Mouse (Mus musculus): Measurements from ENCODE around the gene She. TPM values are rescaled to one million over a fixed set of nuclear protein-coding genes. Genes with fewer than 3 reads are reported as not detected.

She gene
- polyA plus RNA-seq, 1 experiment from 2014 or later: 2.9 TPM

GRCm38 (mm10) chr3:89865764-89866163, 34.6 kb downstream of the She start:
- H3K27ac ChIP-seq: no peak overlapping the region
- no peak for ATAC-seq
- no peaks in the 10 kb centered on the region for H3K9me3 ChIP-seq (replicated peaks)
- H3K4me2 ChIP-seq: no peak overlapping the region
- WGBS (ENCODE audit: insufficient replicate concordance): 79% methylated on average over 4 of the region's 4 CpGs
- H3K27me3 ChIP-seq (replicated peaks): peaks cover 4% of the 10 kb centered on the region; the same call in 1 of the 2 replicates
- H3K4me3 ChIP-seq: no peak overlapping the region
- no peak overlapping the region for H3K9ac ChIP-seq
- peaks cover 44% of the 10 kb centered on the region for H3K4me1 ChIP-seq
- no peaks in the 10 kb centered on the region for H3K36me3 ChIP-seq

GRCm38 (mm10) chr3:89867651-89868050, 36.5 kb downstream of the She start:
- 77% methylated on average over 4 of the region's 4 CpGs for WGBS (ENCODE audit: insufficient replicate concordance)
- no peak for ATAC-seq

GRCm38 (mm10) chr3:89868357-89868756, 37.2 kb downstream of the She start:
- H3K9me3 ChIP-seq (replicated peaks): peaks cover 6% of the 10 kb centered on the region; the same call in 1 of the 2 replicates
- no peak for ATAC-seq
- no peak overlapping the region for H3K4me2 ChIP-seq
- peaks cover 6% of the 10 kb centered on the region for H3K36me3 ChIP-seq
- peaks cover 62% of the 10 kb centered on the region for H3K4me1 ChIP-seq
- no peak overlapping the region for H3K9ac ChIP-seq
- 48% methylated on average over 7 of the region's 7 CpGs for WGBS (ENCODE audit: insufficient replicate concordance)
- no peak overlapping the region for H3K27ac ChIP-seq
- peaks cover 4% of the 10 kb centered on the region; the same call in 1 of the 2 replicates for H3K27me3 ChIP-seq (replicated peaks)
- H3K4me3 ChIP-seq: no peak overlapping the region

More at GRCm38 (mm10) chr3:89867651-89868050, 36.5 kb downstream of the She start:
- H3K4me2 ChIP-seq: no peak overlapping the region
- H3K9ac ChIP-seq: no peak overlapping the region
- H3K4me1 ChIP-seq: peaks cover 56% of the 10 kb centered on the region
- no peak overlapping the region for H3K27ac ChIP-seq
- no peak overlapping the region for H3K4me3 ChIP-seq
- peaks cover 4% of the 10 kb centered on the region; the same call in 1 of the 2 replicates for H3K27me3 ChIP-seq (replicated peaks)
- H3K9me3 ChIP-seq (replicated peaks): peaks cover under 1% of the 10 kb centered on the region; the same call in 1 of the 2 replicates
- peaks cover under 1% of the 10 kb centered on the region; the same call in 1 of the 2 replicates for H3K36me3 ChIP-seq

- 60% methylated on average over 9 of the region's 9 CpGs for WGBS (ENCODE audit: insufficient replicate concordance)
- H3K4me1 ChIP-seq: peaks cover 65% of the 10 kb centered on the region
- H3K27me3 ChIP-seq (replicated peaks): peaks cover 4% of the 10 kb centered on the region; the same call in 1 of the 2 replicates
- peaks cover 6% of the 10 kb centered on the region; the same call in 1 of the 2 replicates for H3K9me3 ChIP-seq (replicated peaks)
- H3K4me2 ChIP-seq: no peak overlapping the region
- H3K9ac ChIP-seq: no peak overlapping the region
- H3K27ac ChIP-seq: no peak overlapping the region
- no peak for ATAC-seq
- H3K4me3 ChIP-seq: no peak overlapping the region
- peaks cover 6% of the 10 kb centered on the region for H3K36me3 ChIP-seq
Observed at GRCm38 (mm10) chr3:89868956-89869355, 37.8 kb downstream of the She start.

GRCm38 (mm10) chr3:89869556-89869955, 38.4 kb downstream of the She start:
- H3K4me2 ChIP-seq: no peak overlapping the region
- 43% methylated on average over 9 of the region's 9 CpGs for WGBS (ENCODE audit: insufficient replicate concordance)
- peaks cover 4% of the 10 kb centered on the region; the same call in 1 of the 2 replicates for H3K27me3 ChIP-seq (replicated peaks)
- 0 out of 2 replicates have a peak overlapping the region, but pooled peaks have one; percentile 12 for H3K9ac ChIP-seq
- peaks cover 6% of the 10 kb centered on the region for H3K36me3 ChIP-seq
- H3K4me3 ChIP-seq: no peak overlapping the region
- H3K9me3 ChIP-seq (replicated peaks): peaks cover 6% of the 10 kb centered on the region; the same call in 1 of the 2 replicates
- ATAC-seq: no peak
- peaks cover 67% of the 10 kb centered on the region for H3K4me1 ChIP-seq
- H3K27ac ChIP-seq: peak overlapping the region; percentile 64

GRCm38 (mm10) chr3:89870472-89871271, 39.5 kb downstream of the She start:
- Histone ChIP-seq H3K4me3 (0 out of 2 replicates have a peak overlapping the region, but pooled peaks have one; percentile 9), H3K4me1 (peaks cover 63% of the 10 kb centered on the region), H3K9me3 (replicated peaks) (peaks cover 6% of the 10 kb centered on the region; the same call in 1 of the 2 replicates), H3K9ac (peak overlapping the region; percentile 70), H3K36me3 (peaks cover 6% of the 10 kb centered on the region), H3K27me3 (replicated peaks) (peaks cover 4% of the 10 kb centered on the region; the same call in 1 of the 2 replicates), H3K27ac (peak overlapping the region; percentile 97), H3K4me2 (peak overlapping the region; percentile 63)
- 60% methylated on average over 22 of the region's 22 CpGs for WGBS (ENCODE audit: insufficient replicate concordance)
- ATAC-seq: peak; percentile 59

GRCm38 (mm10) chr3:89871339-89871914, 40.3 kb downstream of the She start:
- H3K36me3 ChIP-seq: peaks cover 6% of the 10 kb centered on the region
- peaks cover 71% of the 10 kb centered on the region for H3K4me1 ChIP-seq
- peak overlapping the region; percentile 63 for H3K4me2 ChIP-seq
- peak overlapping the region; percentile 70 for H3K9ac ChIP-seq
- 0 out of 2 replicates have a peak overlapping the region, but pooled peaks have one; percentile 9 for H3K4me3 ChIP-seq
- H3K27ac ChIP-seq: peak overlapping the region; percentile 97
- peaks cover 4% of the 10 kb centered on the region; the same call in 1 of the 2 replicates for H3K27me3 ChIP-seq (replicated peaks)
- H3K9me3 ChIP-seq (replicated peaks): peaks cover 6% of the 10 kb centered on the region; the same call in 1 of the 2 replicates
- peak; percentile 91 for ATAC-seq
- 34% methylated on average over 8 of the region's 8 CpGs for WGBS (ENCODE audit: insufficient replicate concordance)

GRCm38 (mm10) chr3:89872209-89872608, 41.0 kb downstream of the She start:
- peak overlapping the region; percentile 97 for H3K27ac ChIP-seq
- H3K9me3 ChIP-seq (replicated peaks): peaks cover 6% of the 10 kb centered on the region; the same call in 1 of the 2 replicates
- H3K4me1 ChIP-seq: peaks cover 78% of the 10 kb centered on the region
- 54% methylated on average over 7 of the region's 7 CpGs for WGBS (ENCODE audit: insufficient replicate concordance)
- peak overlapping the region; percentile 18; the same call in 1 of the 2 replicates for H3K4me3 ChIP-seq
- peaks cover 4% of the 10 kb centered on the region; the same call in 1 of the 2 replicates for H3K27me3 ChIP-seq (replicated peaks)
- H3K4me2 ChIP-seq: peak overlapping the region; percentile 63
- H3K9ac ChIP-seq: peak overlapping the region; percentile 40; the same call in 1 of the 2 replicates
- peaks cover 6% of the 10 kb centered on the region for H3K36me3 ChIP-seq
- ATAC-seq: peak; percentile 77

GRCm38 (mm10) chr3:89872684-89873083, 41.5 kb downstream of the She start:
- Histone ChIP-seq H3K9ac (peak overlapping the region; percentile 40; the same call in 1 of the 2 replicates), H3K4me2 (peak overlapping the region; percentile 63), H3K4me3 (peak overlapping the region; percentile 18; the same call in 1 of the 2 replicates), H3K27ac (peak overlapping the region; percentile 97), H3K9me3 (replicated peaks) (peaks cover 6% of the 10 kb centered on the region; the same call in 1 of the 2 replicates), H3K36me3 (peaks cover 6% of the 10 kb centered on the region), H3K27me3 (replicated peaks) (peaks cover 4% of the 10 kb centered on the region; the same call in 1 of the 2 replicates), H3K4me1 (peaks cover 81% of the 10 kb centered on the region)
- no peak for ATAC-seq
- 80% methylated on average over 6 of the region's 6 CpGs for WGBS (ENCODE audit: insufficient replicate concordance)

GRCm38 (mm10) chr3:89874076-89874475, 42.9 kb downstream of the She start:
- peak; percentile 3; the same call in 1 of the 2 replicates for ATAC-seq
- H3K4me3 ChIP-seq: no peak overlapping the region
- WGBS (ENCODE audit: insufficient replicate concordance): 71% methylated on average over 5 of the region's 5 CpGs
- H3K27ac ChIP-seq: peak overlapping the region; percentile 64; the same call in 1 of the 2 replicates
- H3K36me3 ChIP-seq: peaks cover 6% of the 10 kb centered on the region
- no peak overlapping the region; the same call in 1 of the 2 replicates for H3K9ac ChIP-seq
- peaks cover 86% of the 10 kb centered on the region for H3K4me1 ChIP-seq
- H3K4me2 ChIP-seq: peak overlapping the region; percentile 18
- H3K27me3 ChIP-seq (replicated peaks): 0 out of 2 replicates have a peak, but pooled peaks cover 6% of the 10 kb centered on the region
- peaks cover 6% of the 10 kb centered on the region; the same call in 1 of the 2 replicates for H3K9me3 ChIP-seq (replicated peaks)

- 75% methylated on average over 9 of the region's 9 CpGs for WGBS (ENCODE audit: insufficient replicate concordance)
- Histone ChIP-seq H3K9ac (no peak overlapping the region), H3K4me1 (peaks cover 86% of the 10 kb centered on the region)
Observed at GRCm38 (mm10) chr3:89875021-89875420, 43.9 kb downstream of the She start.

More at GRCm38 (mm10) chr3:89875021-89875420, 43.9 kb downstream of the She start:
- H3K36me3 ChIP-seq: peaks cover 6% of the 10 kb centered on the region
- no peak overlapping the region for H3K4me3 ChIP-seq
- H3K27me3 ChIP-seq (replicated peaks): 0 out of 2 replicates have a peak, but pooled peaks cover 6% of the 10 kb centered on the region
- H3K9me3 ChIP-seq (replicated peaks): peaks cover 6% of the 10 kb centered on the region; the same call in 1 of the 2 replicates
- no peak overlapping the region for H3K4me2 ChIP-seq
- H3K27ac ChIP-seq: no peak overlapping the region
- no peak for ATAC-seq

Data from liver, embryonic 12.5 days (tissue).